Mouse (Mus musculus) myocyte (in vitro differentiated cells): ENCODE measurements around the gene Adamtsl2.

Experiments
- E2F4 ChIP-seq: IDR thresholded peaks from one replicate; pipeline ENCODE4 v1.6.1; 2011; ENCODE audit warnings: mild to moderate bottlenecking, control low read depth, moderate library complexity; ENCODE audit not compliant: insufficient read depth
- MAX ChIP-seq: IDR thresholded peaks from one replicate; pipeline ENCODE4 v1.6.1; 2011; ENCODE audit warnings: low read depth, mild to moderate bottlenecking, control low read depth
- MYOG ChIP-seq, 3 experiments: IDR thresholded peaks; one replicate each; pipeline ENCODE4 v1.6.1; 2011; ENCODE audit warnings: control low read depth in 2 of 3, low read depth in 2 of 3, mild to moderate bottlenecking in 2 of 3; ENCODE audit not compliant: insufficient read length in 2 of 3, control insufficient read depth in 1 of 3, insufficient read depth in 1 of 3
- POLR2A ChIP-seq: IDR thresholded peaks from one replicate; pipeline ENCODE4 v1.6.1; 2011; ENCODE audit warnings: low read depth, mild to moderate bottlenecking, control low read depth, moderate library complexity; ENCODE audit not compliant: insufficient read length
- POLR2AphosphoS2 ChIP-seq: IDR thresholded peaks from one replicate; pipeline ENCODE4 v1.6.1; 2011; ENCODE audit warnings: low read depth, control low read depth; ENCODE audit not compliant: insufficient read length
- REST ChIP-seq: IDR thresholded peaks from one replicate; pipeline ENCODE4 v1.6.1; 2011; ENCODE audit warnings: mild to moderate bottlenecking, control low read depth, moderate library complexity; ENCODE audit not compliant: insufficient read depth, insufficient read length
- SRF ChIP-seq: IDR thresholded peaks from one replicate; pipeline ENCODE4 v1.6.1; 2011; ENCODE audit warnings: low read depth; ENCODE audit not compliant: control insufficient read depth, insufficient read length
- TCF12 ChIP-seq: IDR thresholded peaks from one replicate; pipeline ENCODE4 v1.6.1; 2011; ENCODE audit warnings: mild to moderate bottlenecking, control low read depth; ENCODE audit not compliant: poor library complexity, insufficient read depth, severe bottlenecking
- TCF3 ChIP-seq: IDR thresholded peaks from one replicate; pipeline ENCODE4 v1.6.1; 2011; ENCODE audit warnings: low read depth, control low read depth; ENCODE audit not compliant: insufficient read length
- USF1 ChIP-seq: IDR thresholded peaks from one replicate; pipeline ENCODE4 v1.6.1; 2011; ENCODE audit warnings: low read depth, mild to moderate bottlenecking, control low read depth, moderate library complexity

DNA sequence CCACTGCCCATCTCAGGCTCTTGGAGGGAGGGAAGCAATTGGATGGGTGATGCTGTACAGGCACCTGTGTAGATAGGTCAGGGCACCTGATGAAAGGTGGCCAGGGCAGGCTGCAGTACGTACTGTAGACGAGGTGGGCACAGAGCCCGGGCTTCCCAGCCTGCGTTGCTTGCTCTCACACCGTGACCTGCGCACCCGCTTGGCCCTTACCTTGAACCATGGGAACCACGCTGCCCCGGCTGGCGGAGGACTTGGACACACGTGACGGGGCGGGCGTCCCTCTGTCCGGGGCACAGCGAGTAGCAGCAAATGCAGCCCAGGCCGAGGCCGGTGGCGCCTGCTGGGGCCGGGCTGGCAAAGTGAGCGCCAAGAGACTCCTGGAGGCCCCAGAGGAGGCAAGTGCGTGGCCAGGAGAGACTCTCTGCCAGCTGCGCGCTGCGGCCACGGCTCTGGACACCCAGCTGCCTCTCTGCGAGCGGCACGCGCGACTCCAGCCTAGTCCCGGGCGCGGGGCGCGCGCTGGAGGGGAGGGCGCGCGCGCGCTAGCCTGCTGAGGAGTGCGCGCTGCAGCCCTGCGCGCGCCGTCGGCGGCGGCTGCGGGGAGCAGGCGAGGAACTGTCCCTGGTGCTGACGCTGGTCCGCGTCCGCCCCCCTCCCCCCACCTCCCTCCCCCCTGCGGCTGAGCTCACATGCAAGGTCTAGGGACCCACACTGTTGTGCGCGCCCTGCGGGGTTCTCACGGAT is 62.9 kb downstream of the Adamtsl2 start, which contains the start of gene Fam163b:
- no peak for TF ChIP-seq TCF12
- TF ChIP-seq REST = peak; percentile 86
- TF ChIP-seq POLR2A = no peak
- TF ChIP-seq SRF = no peak
- TF ChIP-seq USF1 = no peak
- no peak for TF ChIP-seq POLR2AphosphoS2
- no peak for TF ChIP-seq MYOG (IDR thresholded peaks at IDR 0.05; ENCODE audit: control insufficient read depth in 1 of 3, insufficient read depth in 1 of 3, insufficient read length in 2 of 3, low read depth in 2 of 3)
- no peak for TF ChIP-seq TCF3
- no peak for TF ChIP-seq E2F4
- no peak for TF ChIP-seq MAX
